In genomic region chr9:106282024-106282423, GRCm38 (mm10) we compare ENCODE assay signal across 9 mouse cellular contexts. TPM values are rescaled to one million over a fixed set of nuclear protein-coding genes. Genes with fewer than 3 reads are reported as not detected.
DNase-seq lines count a peak whose midpoint lies in the region; ATAC-seq and TF ChIP-seq lines count a peak whose summit lies in the region.
"Had no signal": no experiment of that assay in that cellular context is flagged by ENCODE, and none has a peak within 500 bp of the region (broad histone marks: within the 10 kb centered on the region; RNA-seq: fewer than 3 reads in every experiment).

No protein-coding gene starts in this region.

- DNase-seq in heart, adult 11 months = peak; percentile 87
- DNase-seq in heart, adult 8-10 months (ENCODE audit: low spot score) = no peak
- no peak for DNase-seq in testis, postnatal 10 days (ENCODE audit: low spot score)
- peak; percentile 59 for DNase-seq in stomach, postnatal 0 days (ENCODE audit: low spot score)
- no peak for DNase-seq in urinary bladder, postnatal 25 days (ENCODE audit: low spot score)
- DNase-seq in urinary bladder, postnatal 10 days (ENCODE audit: low spot score) = no peak
- DNase-seq: kidney, postnatal 25 days had no signal

- TF ChIP-seq EP300 in stomach, postnatal 0 days (optimal IDR thresholded peaks at IDR 0.05) = no peak

- ATAC-seq in limb, embryonic 15.5 days (ENCODE audit: insufficient number of reproducible peaks, low FRiP score, low TSS enrichment, low read depth) = no peak
- no peak for ATAC-seq in stomach, postnatal 0 days (ENCODE audit: low FRiP score, low TSS enrichment)

- TF ChIP-seq POLR2A in testis, adult 2 months (IDR thresholded peaks at IDR 0.05; ENCODE audit: control insufficient read depth, low read depth, low read length) = no peak

- peaks cover 2% of the 10 kb centered on the region for H3K36me3 ChIP-seq in testis, adult 2 months (ENCODE audit: control insufficient read depth, insufficient read depth, low read length)
- peaks cover 27% of the 10 kb centered on the region for H3K36me3 ChIP-seq in limb, embryonic 15.5 days
- H3K36me3 ChIP-seq in stomach, postnatal 0 days (ENCODE audit: control insufficient read depth, insufficient read depth, low read length) = peaks cover 4% of the 10 kb centered on the region; the same call in 1 of the 2 replicates

- peak overlapping the region; percentile 85 for H3K4me2 ChIP-seq in limb, embryonic 15.5 days
- peak overlapping the region; percentile 77 for H3K4me2 ChIP-seq in stomach, postnatal 0 days (replicated peaks; ENCODE audit: low read depth)

- peak overlapping the region; percentile 82; the same call in 1 of the 2 replicates for H3K27ac ChIP-seq in testis, adult 2 months (ENCODE audit: control insufficient read depth, insufficient read depth, low read depth, low read length)
- no peak overlapping the region for H3K27ac ChIP-seq in limb, embryonic 15.5 days
- no peak overlapping the region for H3K27ac ChIP-seq in stomach, postnatal 0 days (replicated peaks)

- H3K4me3 ChIP-seq in testis, adult 2 months (ENCODE audit: control insufficient read depth, low read depth, low read length) = peak overlapping the region; percentile 84
- peak overlapping the region; percentile 63 for H3K4me3 ChIP-seq in limb, embryonic 15.5 days
- H3K4me3 ChIP-seq in stomach, postnatal 0 days (ENCODE audit: low read depth, low read length) = peak overlapping the region; percentile 54

- H3K9me3 ChIP-seq in limb, embryonic 15.5 days = no peaks in the 10 kb centered on the region
- H3K9me3 ChIP-seq in stomach, postnatal 0 days (ENCODE audit: control insufficient read depth, low read length) = no peaks in the 10 kb centered on the region

- WGBS in limb, embryonic 15.5 days = 68% methylated on average over 3 of the region's 3 CpGs
- 68% methylated on average over 3 of the region's 3 CpGs for WGBS in stomach, postnatal 0 days

- peaks cover 8% of the 10 kb centered on the region for H3K4me1 ChIP-seq in testis, adult 2 months (ENCODE audit: control insufficient read depth, insufficient read depth, low read length)
- H3K4me1 ChIP-seq in limb, embryonic 15.5 days = peaks cover 13% of the 10 kb centered on the region
- H3K4me1 ChIP-seq in stomach, postnatal 0 days (replicated peaks; ENCODE audit: control insufficient read depth, insufficient read depth) = peaks cover 5% of the 10 kb centered on the region; the same call in 1 of the 2 replicates

- H3K27me3 ChIP-seq in testis, adult 2 months (ENCODE audit: control insufficient read depth, insufficient read depth, low read length) = no peaks in the 10 kb centered on the region
- H3K27me3 ChIP-seq in limb, embryonic 15.5 days = no peaks in the 10 kb centered on the region
- no peaks in the 10 kb centered on the region for H3K27me3 ChIP-seq in stomach, postnatal 0 days (ENCODE audit: control insufficient read depth, insufficient read depth, low read length)

- H3K9ac ChIP-seq in limb, embryonic 15.5 days = peak overlapping the region; percentile 51; the same call in 1 of the 2 replicates
- peak overlapping the region; percentile 63; the same call in 1 of the 2 replicates for H3K9ac ChIP-seq in stomach, postnatal 0 days (ENCODE audit: low read length)

- no peak for TF ChIP-seq CTCF in testis, adult 2 months (IDR thresholded peaks at IDR 0.05; ENCODE audit: control insufficient read depth, insufficient read depth, insufficient replicate concordance, low read depth, low read length)
- no peak for TF ChIP-seq CTCF in stomach, postnatal 0 days (IDR thresholded peaks at IDR 0.05; ENCODE audit: low read depth)

RNA-seq across cellular contexts. Expression of gene Poc1a, which starts 1.2 kb away (rescaled TPM):
- 1 to 10 TPM; 3.2 to 4.9 (median 4.7) TPM for total RNA-seq in heart, adult 8-10 months (2022)
- polyA plus RNA-seq in testis, adult 2 months (2012; rRNA removed) = 72.2 and 74.2 TPM in 2 replicates
- 19.1 and 21.3 TPM in 2 replicates for polyA plus RNA-seq in limb, embryonic 15.5 days (2015; fragmentation: Nextera tagmentation; extraction: Ambion mirVana)
- 13.0 and 13.3 TPM in 2 replicates for polyA plus RNA-seq in stomach, postnatal 0 days (2015; fragmentation: Nextera tagmentation; extraction: Ambion mirVana)

RNA-seq across cellular contexts. Expression of gene Alas1, which starts 33.6 kb away (rescaled TPM):
- total RNA-seq in heart, adult 8-10 months (2022) = 100 to 1,000 TPM; 335 to 477 (median 407) TPM
- 123 and 139 TPM in 2 replicates for polyA plus RNA-seq in testis, adult 2 months (2012; rRNA removed)
- polyA plus RNA-seq in limb, embryonic 15.5 days (2015; fragmentation: Nextera tagmentation; extraction: Ambion mirVana) = 100 and 110 TPM in 2 replicates
- polyA plus RNA-seq in stomach, postnatal 0 days (2015; fragmentation: Nextera tagmentation; extraction: Ambion mirVana) = 145 and 152 TPM in 2 replicates

RNA-seq across cellular contexts. Expression of gene Tlr9, which starts 59.6 kb away (rescaled TPM):
- total RNA-seq in heart, adult 8-10 months (2022) = under 1 TPM; 0.33 to 0.57 (median 0.42) TPM
- 2.6 and 2.7 TPM in 2 replicates for polyA plus RNA-seq in testis, adult 2 months (2012; rRNA removed)
- 0.07 and 0.12 TPM in 2 replicates for polyA plus RNA-seq in limb, embryonic 15.5 days (2015; fragmentation: Nextera tagmentation; extraction: Ambion mirVana)
- 0.05 and 0.07 TPM in 2 replicates for polyA plus RNA-seq in stomach, postnatal 0 days (2015; fragmentation: Nextera tagmentation; extraction: Ambion mirVana)

Comparison
In these comparisons a context has a peak if more than half of its experiments do, and no peak if none do; other contexts are left out.
1. DNase-seq: peak in heart, adult 11 months (single experiment) and stomach, postnatal 0 days (single experiment); none in heart, adult 8-10 months (single experiment), testis, postnatal 10 days (single experiment), urinary bladder, postnatal 25 days (single experiment) and urinary bladder, postnatal 10 days (single experiment).
2. Peak in every context shown above with its lines, with median percentiles within 50 percentile points of each other: H3K4me3 ChIP-seq.